Mouse (Mus musculus): ENCODE data around the gene Itgb3.

Itgb3 gene

GRCm38 (mm10) chr11:104582630-104583364, 25.0 kb upstream of the Itgb3 start:
- no peak for DNase-seq (ENCODE audit: low spot score)

DNA sequence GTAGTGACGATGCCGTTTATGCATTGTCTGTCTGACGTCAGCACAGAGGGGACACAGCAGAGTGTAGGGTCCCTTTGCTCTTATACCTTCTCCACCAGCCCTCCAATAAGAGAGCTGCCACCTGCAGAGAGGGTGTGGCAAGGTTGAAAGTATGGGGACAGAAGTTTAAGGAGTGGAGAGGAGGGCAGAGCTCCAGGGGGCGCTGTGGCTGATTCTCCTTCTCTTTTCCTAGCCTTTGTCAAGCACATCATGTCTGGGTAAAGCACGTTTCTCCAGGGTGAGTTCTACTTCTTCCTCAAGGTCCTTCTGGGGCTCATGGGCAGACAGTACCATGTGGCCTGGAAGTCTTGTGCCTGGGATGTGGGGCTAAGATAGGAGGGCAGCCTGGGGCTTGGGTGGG, 22.3 kb upstream of the Itgb3 start:
- no peak for DNase-seq (ENCODE audit: low spot score)

DNA sequence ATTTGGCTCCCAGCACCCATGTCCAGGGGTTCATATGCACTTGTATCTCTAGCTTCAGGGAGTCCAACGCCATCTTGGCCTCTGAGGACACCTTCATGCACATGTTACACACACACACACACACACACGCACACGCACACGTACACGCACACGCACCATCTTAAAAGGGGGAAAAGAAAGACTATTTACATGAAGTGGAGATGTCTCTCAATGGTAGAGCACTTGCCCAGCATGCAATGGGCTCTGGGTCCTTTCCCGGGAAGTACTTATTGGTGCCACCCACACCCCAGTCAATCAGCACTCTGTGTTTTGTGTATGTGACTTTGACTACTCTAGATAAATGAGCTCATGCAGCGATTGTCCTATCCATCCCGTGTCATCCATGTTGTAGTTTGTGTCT, 19.9 kb upstream of the Itgb3 start:
- no peak for DNase-seq (ENCODE audit: low spot score)

DNA sequence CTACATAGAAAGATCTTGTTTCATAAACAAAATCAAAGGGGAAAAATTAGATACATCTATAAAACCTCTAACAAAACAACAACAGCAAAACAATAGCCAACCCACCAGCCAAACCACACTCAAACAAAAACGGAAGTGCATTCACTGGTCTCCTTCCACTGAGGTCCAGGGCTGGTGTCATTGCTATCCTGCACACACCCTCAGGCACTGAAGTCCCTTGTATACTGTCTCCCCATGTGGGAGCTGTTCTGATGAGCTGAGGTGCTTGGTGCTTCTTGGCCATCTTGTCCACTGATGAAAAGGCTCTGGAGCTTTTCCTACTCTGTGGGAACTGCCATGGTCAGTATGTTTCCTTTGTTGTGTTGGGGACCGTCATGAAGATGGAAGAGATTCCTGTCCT, 19.3 kb upstream of the Itgb3 start:
- DNase-seq (ENCODE audit: low spot score) = no peak

GRCm38 (mm10) chr11:104589570-104589969, 18.2 kb upstream of the Itgb3 start:
- no peak for DNase-seq (ENCODE audit: low spot score)

GRCm38 (mm10) chr11:104590148-104590547, 17.7 kb upstream of the Itgb3 start:
- peak; percentile 87 for DNase-seq (ENCODE audit: low spot score)

GRCm38 (mm10) chr11:104592066-104592835, 15.5 kb upstream of the Itgb3 start:
- no peak for DNase-seq (ENCODE audit: low spot score)

DNA sequence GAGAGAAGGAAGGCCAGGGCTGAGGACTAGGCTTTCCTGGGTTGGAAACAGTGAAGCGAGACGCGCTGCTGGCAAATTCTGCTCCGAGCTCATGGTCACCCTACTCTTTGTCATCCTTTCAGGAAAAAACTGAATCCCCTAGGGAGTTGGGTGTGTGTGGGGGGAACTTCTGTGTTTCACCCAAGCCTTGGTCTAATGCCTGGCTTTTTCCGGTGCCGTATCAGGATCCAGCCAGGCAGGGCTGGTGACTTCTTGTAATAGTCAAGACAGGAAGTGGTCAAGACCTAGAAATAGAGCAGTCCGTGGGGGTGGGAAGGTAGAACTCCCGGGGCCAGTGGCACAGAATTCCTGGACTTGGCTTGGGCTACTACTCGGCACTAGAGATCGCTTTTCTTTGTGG, 11.4 kb upstream of the Itgb3 start:
- DNase-seq (ENCODE audit: low spot score) = no peak

DNA sequence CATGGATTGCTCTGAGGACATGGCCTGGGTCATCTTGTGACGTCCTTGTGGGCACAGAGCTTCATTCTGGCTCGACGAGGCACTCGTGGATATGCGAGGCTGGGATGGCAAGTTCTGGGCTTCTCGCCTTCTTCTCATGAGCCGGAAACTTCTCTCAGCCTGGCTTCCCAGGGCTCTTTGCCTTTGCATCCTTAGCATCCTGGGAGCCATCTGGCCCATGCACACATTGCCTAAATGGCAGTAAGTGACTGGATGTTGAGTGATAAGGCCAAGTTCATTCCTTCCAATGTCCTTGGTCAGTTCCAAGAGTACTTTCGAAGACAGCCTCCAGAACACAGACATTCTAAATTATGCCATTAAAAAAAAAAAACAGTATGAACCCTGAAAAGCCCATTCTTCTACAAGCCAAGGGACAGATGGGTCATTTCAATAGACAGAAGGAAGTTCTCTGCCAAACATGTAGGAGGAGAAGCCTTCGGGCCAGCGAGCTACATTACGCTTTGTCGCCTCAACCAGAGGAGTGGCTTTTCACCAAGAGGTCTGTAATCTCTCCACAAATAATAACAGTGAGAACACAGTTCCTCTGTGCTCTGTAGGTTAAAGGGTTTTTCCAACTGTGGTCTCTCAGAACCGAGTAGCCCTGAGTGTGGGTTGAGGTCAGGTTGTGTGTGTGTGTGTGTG, 8.4 kb upstream of the Itgb3 start:
- DNase-seq (ENCODE audit: low spot score) = no peak

DNA sequence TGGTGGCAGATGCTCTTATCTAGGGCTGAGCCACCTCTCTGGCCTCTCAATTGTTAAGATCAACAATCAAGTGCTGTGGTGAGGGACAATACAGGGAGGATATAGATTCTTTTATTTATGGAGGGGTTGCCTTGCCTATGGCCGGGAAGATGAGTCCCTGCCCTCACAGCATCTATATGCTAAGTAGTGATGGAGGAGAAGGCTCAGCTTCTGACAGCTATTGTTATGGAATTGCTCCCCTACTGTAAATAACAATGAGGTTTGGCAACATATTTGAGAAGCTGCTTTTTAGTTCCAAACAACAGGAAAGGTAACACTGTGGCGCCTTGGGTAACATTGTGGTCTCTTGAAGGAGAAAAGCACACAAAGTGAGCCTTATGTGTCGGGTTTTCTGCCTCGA, 7.1 kb upstream of the Itgb3 start:
- DNase-seq (ENCODE audit: low spot score) = no peak

- DNase-seq (ENCODE audit: low spot score) = no peak
Observed at GRCm38 (mm10) chr11:104604192-104604591, 3.6 kb upstream of the Itgb3 start.

- DNase-seq (ENCODE audit: low spot score) = no peak
Observed at GRCm38 (mm10) chr11:104608249-104608920, 585 bp downstream of the Itgb3 start.

DNA sequence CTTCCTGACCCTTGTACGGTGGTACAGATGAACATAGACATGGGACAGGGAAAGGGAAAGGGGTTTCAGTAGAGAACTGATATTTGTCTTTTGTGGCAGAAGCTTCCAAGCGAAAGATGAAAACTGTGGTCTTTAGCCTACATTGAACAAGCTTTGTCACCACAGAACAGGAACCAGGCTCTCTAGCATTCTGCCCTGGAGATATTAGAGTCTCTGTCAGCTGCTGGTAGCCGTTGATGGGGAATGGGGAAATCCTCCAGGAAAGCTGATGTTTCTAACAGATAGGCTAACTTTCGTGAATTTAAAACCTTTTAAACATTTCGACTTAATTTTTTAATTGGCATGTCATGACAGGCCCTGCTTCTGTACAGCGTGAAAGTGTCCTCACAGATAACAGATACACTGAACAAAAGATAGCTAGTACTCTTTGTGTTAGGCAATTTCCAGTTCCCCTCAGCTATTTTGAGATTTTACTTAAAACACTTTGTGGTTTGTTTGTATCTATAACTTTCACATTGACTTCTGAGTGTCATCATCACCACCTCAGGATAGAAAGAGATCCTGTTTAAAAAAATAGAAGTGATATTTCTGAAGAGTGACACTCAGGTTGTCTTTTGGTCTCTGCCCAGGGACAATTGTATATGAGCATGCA, 1.4 kb downstream of the Itgb3 start:
- no peak for DNase-seq (ENCODE audit: low spot score)

GRCm38 (mm10) chr11:104609733-104610132, 1.9 kb downstream of the Itgb3 start:
- no peak for DNase-seq (ENCODE audit: low spot score)

DNA sequence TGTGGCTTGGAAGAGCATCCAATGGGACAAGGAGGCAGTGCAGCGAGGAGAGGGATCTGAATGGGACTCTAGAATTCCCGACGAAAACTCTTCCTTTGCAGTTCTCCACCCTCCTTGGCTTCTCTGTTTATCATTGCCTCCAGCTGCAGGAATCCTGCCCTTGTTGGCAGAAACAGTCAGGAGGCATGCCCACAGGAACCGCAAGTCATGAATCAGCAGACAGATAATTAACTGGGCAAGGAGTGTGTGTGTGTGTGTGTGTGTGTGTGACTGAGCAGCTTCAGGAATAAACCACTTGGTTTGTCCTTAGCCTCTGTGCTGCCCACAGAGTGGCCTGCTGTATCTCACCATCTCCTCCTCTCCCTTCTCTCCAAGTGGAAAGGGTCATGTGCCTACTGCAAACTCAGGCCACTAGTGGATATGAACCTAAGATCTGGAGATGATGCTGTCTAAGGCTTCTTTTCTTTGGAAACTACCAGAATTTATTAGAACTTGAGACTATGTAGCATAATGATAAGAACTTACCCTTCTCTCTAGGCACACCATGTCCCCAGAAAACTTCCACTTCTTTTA, 3.9 kb downstream of the Itgb3 start:
- peak; percentile 66 for DNase-seq (ENCODE audit: low spot score)

GRCm38 (mm10) chr11:104613551-104613950, 5.8 kb downstream of the Itgb3 start:
- no peak for DNase-seq (ENCODE audit: low spot score)

DNA sequence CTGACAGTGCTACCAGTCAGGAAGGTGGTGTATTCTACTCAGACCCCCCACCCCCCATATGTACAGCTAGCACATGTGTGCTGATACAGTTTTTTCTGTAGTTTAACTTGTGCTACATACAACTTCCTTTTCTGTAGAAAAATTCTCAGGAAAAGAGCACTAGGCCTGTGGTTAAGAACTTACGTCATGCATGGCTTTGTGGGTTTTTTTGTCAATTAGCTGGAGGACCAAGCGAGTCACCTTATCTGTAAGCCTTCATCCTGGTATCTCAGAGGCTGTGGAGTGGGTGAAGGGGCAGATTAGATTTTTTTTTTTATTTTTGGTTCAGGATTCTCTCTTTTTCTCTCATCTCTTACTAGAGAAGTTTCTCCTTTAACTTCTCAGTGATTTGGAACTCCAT, 6.3 kb downstream of the Itgb3 start:
- DNase-seq (ENCODE audit: low spot score) = no peak

DNA sequence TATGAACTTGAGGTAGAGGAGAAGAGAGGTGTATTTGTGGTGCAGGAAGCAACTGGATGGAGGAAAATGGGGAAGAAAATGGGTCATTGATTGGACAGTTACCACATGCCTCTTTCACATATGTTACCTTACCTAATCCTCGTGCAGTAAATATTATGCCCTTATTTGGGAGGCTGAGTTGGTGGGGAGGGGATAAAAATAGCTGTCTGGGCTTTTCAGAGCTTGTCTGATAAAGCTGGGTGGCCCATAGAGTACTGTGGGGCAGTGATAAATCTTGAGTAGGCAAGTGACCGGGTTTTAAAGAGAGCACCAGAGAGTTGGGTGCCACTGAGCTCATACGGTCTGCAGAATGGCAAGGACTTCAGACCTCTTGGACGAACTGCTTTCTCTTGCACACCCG, 8.4 kb downstream of the Itgb3 start:
- no peak for DNase-seq (ENCODE audit: low spot score)

- DNase-seq (ENCODE audit: low spot score) = no peak
Observed at GRCm38 (mm10) chr11:104618638-104619076, 10.9 kb downstream of the Itgb3 start.

DNA sequence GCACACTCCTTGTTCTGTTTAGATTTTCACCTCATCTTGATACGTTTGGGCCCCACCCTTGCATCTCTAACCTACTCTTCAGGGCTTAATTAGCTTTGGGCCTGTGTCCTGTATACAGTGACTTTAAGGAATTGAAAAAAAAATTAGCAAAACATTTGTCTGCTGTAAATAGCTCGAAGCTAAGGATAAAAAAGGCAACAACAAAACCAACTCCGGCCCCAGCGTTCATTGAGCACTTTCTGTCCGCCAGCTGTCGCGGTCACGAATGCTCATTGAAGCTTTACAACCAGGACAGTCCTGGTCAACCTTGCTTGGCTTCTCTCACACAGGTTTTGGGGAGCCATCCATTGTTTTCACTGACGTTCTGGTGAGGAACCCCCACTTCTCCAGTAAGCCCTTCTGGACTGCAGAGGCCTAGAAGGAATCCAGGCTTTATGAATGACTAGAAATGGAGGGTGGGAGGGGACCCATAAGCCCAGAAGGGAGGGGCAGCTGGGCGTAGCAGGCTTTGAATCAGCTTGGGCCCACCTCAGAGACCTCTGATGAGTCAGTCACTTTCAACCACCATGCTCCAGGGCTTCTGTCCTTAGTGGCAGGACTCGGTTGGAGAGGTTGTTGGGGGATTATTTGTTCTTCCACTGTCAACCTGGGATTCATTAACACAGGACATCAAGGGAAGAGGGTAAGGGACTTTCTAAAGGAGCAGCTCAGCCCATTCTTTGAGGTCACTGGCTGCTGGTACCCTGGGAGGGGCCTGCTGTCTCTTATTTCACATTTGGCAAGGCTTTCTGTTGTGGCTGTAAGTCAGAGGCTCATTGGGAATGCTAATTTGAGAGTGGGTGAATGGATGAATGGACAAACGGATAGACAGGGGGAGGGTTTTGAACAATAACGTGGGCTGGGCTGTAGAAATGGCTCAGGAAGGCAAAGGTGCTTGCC, 11.6 kb downstream of the Itgb3 start:
- no peak for DNase-seq (ENCODE audit: low spot score)

Data from MN1 (cell line).